Mouse (Mus musculus) forebrain, embryonic 11.5 days (tissue): ENCODE data around the gene Pkm. TPM values are rescaled to one million over a fixed set of nuclear protein-coding genes. Genes with fewer than 3 reads are reported as not detected.

ENCODE experiments used
- ATAC-seq: fragments of 200-750 bp; cut with Nextera tagmentation; replicated peaks from 2 replicates; pipeline ENCODE4 v1.8.0; 2017; ENCODE audit warnings: moderate TSS enrichment; ENCODE audit not compliant: low FRiP score
- DNase-seq: peaks from one replicate; pipeline ENCODE4 v3.0.0-alpha.2; 2017; ENCODE audit warnings: low spot score
- H3K27ac ChIP-seq: fragments of 300-500 bp; sonication (generic); 2 replicates; pipeline ENCODE4 v1.5.1; 2014; ENCODE audit warnings: low read depth, low read length
- H3K27me3 ChIP-seq: fragments of 300-500 bp; sonication (generic); 2 replicates; pipeline ENCODE4 v1.6.1; 2014; ENCODE audit warnings: mild to moderate bottlenecking, low read length, mixed read lengths; ENCODE audit not compliant: control insufficient read depth, insufficient read depth
- H3K36me3 ChIP-seq: fragments of 300-500 bp; sonication (generic); 2 replicates; pipeline ENCODE4 v1.6.1; 2014; ENCODE audit warnings: mild to moderate bottlenecking, low read length, moderate library complexity, mixed read lengths; ENCODE audit not compliant: control insufficient read depth, insufficient read depth
- H3K4me1 ChIP-seq: fragments of 300-500 bp; sonication (generic); replicated peaks from 2 replicates; pipeline ENCODE4 v1.6.1; 2014; ENCODE audit warnings: low read length, mixed read lengths; ENCODE audit not compliant: control insufficient read depth, insufficient read depth
- H3K4me2 ChIP-seq: fragments of 300-500 bp; sonication (generic); 2 replicates; pipeline ENCODE4 v1.6.1; 2014; ENCODE audit warnings: low read depth, mild to moderate bottlenecking, low read length, moderate library complexity, mixed read lengths; ENCODE audit not compliant: severe bottlenecking
- H3K4me3 ChIP-seq: fragments of 300-500 bp; sonication (generic); 2 replicates; pipeline ENCODE4 v1.5.1; 2014; ENCODE audit warnings: low read depth, low read length
- H3K9ac ChIP-seq: fragments of 300-500 bp; sonication (generic); 2 replicates; pipeline ENCODE4 v1.6.1; 2014; ENCODE audit warnings: low read length
- H3K9me3 ChIP-seq: fragments of 300-500 bp; sonication (generic); 2 replicates; pipeline ENCODE4 v1.6.1; 2016; ENCODE audit warnings: low read length, mixed read lengths; ENCODE audit not compliant: control insufficient read depth
- WGBS: fragments of 180-500 bp; shearing (Covaris S2); extraction: QIAGEN DNeasy Blood & Tissue Kit; methylation state at CpG from one replicate; pipeline ENCODE4 v1.1.7; 2014; 5-methylcytosine and 5-hydroxymethylcytosine counted together
- polyA plus RNA-seq: library from polyadenylated mRNA; unstranded; fragments of >200 nt; fragmentation: Nextera tagmentation; extraction: Ambion mirVana; gene quantifications from 2 replicates; pipeline ENCODE4 v1.2.1, GENCODE M21; 2014

The Pkm gene
- polyA plus RNA-seq, 1 experiment from 2014 or later = 2,195 TPM

GRCm38 (mm10) chr9:59687416-59688046 lies 31.4 kb downstream of the Pkm start:
- Histone ChIP-seq H3K4me1 (no peaks in the 10 kb centered on the region; the same call in 1 of the 2 replicates), H3K9ac (no peak overlapping the region), H3K27ac (no peak overlapping the region), H3K4me2 (no peak overlapping the region), H3K27me3 (no peaks in the 10 kb centered on the region), H3K9me3 (no peaks in the 10 kb centered on the region), H3K36me3 (no peaks in the 10 kb centered on the region), H3K4me3 (no peak overlapping the region)
- no peak for DNase-seq
- no peak for ATAC-seq
- 36% methylated on average over 6 of the region's 6 CpGs for WGBS

GRCm38 (mm10) chr9:59691635-59692094 lies 35.5 kb downstream of the Pkm start:
- Histone ChIP-seq H3K36me3 (no peaks in the 10 kb centered on the region), H3K9me3 (no peaks in the 10 kb centered on the region), H3K27me3 (no peaks in the 10 kb centered on the region), H3K9ac (peak overlapping the region; percentile 20; the same call in 1 of the 2 replicates), H3K4me3 (peak overlapping the region; percentile 12; the same call in 1 of the 2 replicates), H3K4me1 (no peaks in the 10 kb centered on the region; the same call in 1 of the 2 replicates), H3K27ac (no peak overlapping the region), H3K4me2 (peak overlapping the region; percentile 50)
- DNase-seq = peak; percentile 66
- WGBS = 3% methylated on average over 23 of the region's 23 CpGs
- ATAC-seq = peak; percentile 51

- DNase-seq (no peak), ATAC-seq (no peak)
- Histone ChIP-seq H3K4me2 (peak overlapping the region; percentile 50), H3K4me1 (no peaks in the 10 kb centered on the region; the same call in 1 of the 2 replicates), H3K4me3 (no peak overlapping the region), H3K9ac (no peak overlapping the region; the same call in 1 of the 2 replicates), H3K9me3 (no peaks in the 10 kb centered on the region), H3K27ac (no peak overlapping the region), H3K27me3 (no peaks in the 10 kb centered on the region), H3K36me3 (no peaks in the 10 kb centered on the region)
- WGBS = 36% methylated on average over 9 of the region's 9 CpGs
These were observed 36.0 kb downstream of the Pkm start for GRCm38 (mm10) chr9:59692145-59692544.

GRCm38 (mm10) chr9:59694571-59695450 lies 38.6 kb downstream of the Pkm start:
- Histone ChIP-seq H3K4me2 (no peak overlapping the region), H3K4me1 (no peaks in the 10 kb centered on the region; the same call in 1 of the 2 replicates), H3K27ac (no peak overlapping the region), H3K27me3 (no peaks in the 10 kb centered on the region), H3K9ac (no peak overlapping the region), H3K4me3 (no peak overlapping the region), H3K9me3 (no peaks in the 10 kb centered on the region), H3K36me3 (no peaks in the 10 kb centered on the region)
- no peak for ATAC-seq
- DNase-seq = no peak
- 64% methylated on average over 16 of the region's 16 CpGs for WGBS

- H3K4me3 ChIP-seq = no peak overlapping the region
- DNase-seq = no peak
- no peaks in the 10 kb centered on the region; the same call in 1 of the 2 replicates for H3K4me1 ChIP-seq
- 52% methylated on average over 3 of the region's 3 CpGs for WGBS
- no peaks in the 10 kb centered on the region for H3K9me3 ChIP-seq
- no peaks in the 10 kb centered on the region for H3K36me3 ChIP-seq
- H3K4me2 ChIP-seq = no peak overlapping the region
- ATAC-seq = no peak
- H3K27ac ChIP-seq = no peak overlapping the region
- H3K9ac ChIP-seq = no peak overlapping the region
- no peaks in the 10 kb centered on the region for H3K27me3 ChIP-seq
These were observed 39.3 kb downstream of the Pkm start for GRCm38 (mm10) chr9:59695451-59695813.

- no peak for DNase-seq
- no peak overlapping the region for H3K4me3 ChIP-seq
- no peak overlapping the region for H3K9ac ChIP-seq
- no peak overlapping the region for H3K27ac ChIP-seq
- no peaks in the 10 kb centered on the region for H3K36me3 ChIP-seq
- H3K9me3 ChIP-seq = no peaks in the 10 kb centered on the region
- WGBS = 79% methylated on average over 3 of the region's 3 CpGs
- no peak overlapping the region for H3K4me2 ChIP-seq
- H3K4me1 ChIP-seq = no peaks in the 10 kb centered on the region; the same call in 1 of the 2 replicates
- ATAC-seq = no peak
- no peaks in the 10 kb centered on the region for H3K27me3 ChIP-seq
These were observed 40.2 kb downstream of the Pkm start for GRCm38 (mm10) chr9:59696381-59696780.

GRCm38 (mm10) chr9:59701094-59701493 lies 44.9 kb downstream of the Pkm start:
- DNase-seq = no peak
- 91% methylated on average over 7 of the region's 7 CpGs for WGBS
- H3K4me2 ChIP-seq = no peak overlapping the region

GRCm38 (mm10) chr9:59703099-59703498 lies 46.9 kb downstream of the Pkm start:
- Histone ChIP-seq H3K4me3 (no peak overlapping the region), H3K4me1 (no peaks in the 10 kb centered on the region), H3K27me3 (no peaks in the 10 kb centered on the region), H3K9ac (no peak overlapping the region), H3K9me3 (no peaks in the 10 kb centered on the region), H3K36me3 (no peaks in the 10 kb centered on the region), H3K4me2 (no peak overlapping the region), H3K27ac (no peak overlapping the region)
- 72% methylated on average over 6 of the region's 6 CpGs for WGBS
- DNase-seq (no peak), ATAC-seq (no peak)

More at GRCm38 (mm10) chr9:59701094-59701493, 44.9 kb downstream of the Pkm start:
- Histone ChIP-seq H3K36me3 (no peaks in the 10 kb centered on the region), H3K27ac (no peak overlapping the region), H3K9me3 (no peaks in the 10 kb centered on the region), H3K4me3 (no peak overlapping the region), H3K9ac (no peak overlapping the region), H3K27me3 (no peaks in the 10 kb centered on the region), H3K4me1 (no peaks in the 10 kb centered on the region)
- ATAC-seq = no peak
